Comparison of ENCODE assay signal across 8 mouse cellular contexts in genomic region chr17:80709921-80710838, GRCm38 (mm10). TPM values are rescaled to one million over a fixed set of nuclear protein-coding genes. Genes with fewer than 3 reads are reported as not detected.
DNase-seq lines count a peak whose midpoint lies in the region; ATAC-seq and TF ChIP-seq lines count a peak whose summit lies in the region.

No protein-coding gene starts in this region.

- no peak for TF ChIP-seq CTCF in lung, postnatal 0 days (IDR thresholded peaks at IDR 0.05)

- no peaks in the 10 kb centered on the region for H3K9me3 ChIP-seq in heart, embryonic 15.5 days (replicated peaks)
- no peaks in the 10 kb centered on the region for H3K9me3 ChIP-seq in lung, postnatal 0 days (ENCODE audit: low read length)

- H3K36me3 ChIP-seq in heart, embryonic 15.5 days, result no peaks in the 10 kb centered on the region
- H3K36me3 ChIP-seq in lung, postnatal 0 days (ENCODE audit: insufficient read depth, low read length), result no peaks in the 10 kb centered on the region

- peak; percentile 49 for DNase-seq in layer of hippocampus, adult 11-12 months (ENCODE audit: low spot score)
- DNase-seq in layer of hippocampus, adult 9-10 months (ENCODE audit: low spot score), result no peak
- peak; percentile 67 for DNase-seq in embryo, embryonic 10.5 days (ENCODE audit: low spot score)
- DNase-seq in kidney, postnatal 4 days, result peak; percentile 64 to 74
- no peak for DNase-seq in lung, postnatal 0 days (ENCODE audit: low spot score)
- DNase-seq in right cerebral cortex, postnatal 4 days, result peak; percentile 61
- DNase-seq in spleen, adult 12 weeks (ENCODE audit: low spot score), result no peak

- 25% methylated on average over 24 of the region's 24 CpGs for WGBS in heart, embryonic 15.5 days
- 14% methylated on average over 24 of the region's 24 CpGs for WGBS in lung, postnatal 0 days

- ATAC-seq in heart, embryonic 15.5 days (replicated peaks; ENCODE audit: insufficient number of reproducible peaks, insufficient read depth, low FRiP score, low read depth), result peak; percentile 51
- peak; percentile 29; the same call in 1 of the 2 replicates for ATAC-seq in lung, postnatal 0 days

- H3K4me3 ChIP-seq in heart, embryonic 15.5 days, result peak overlapping the region; percentile 12
- no peak overlapping the region for H3K4me3 ChIP-seq in lung, postnatal 0 days (ENCODE audit: low read depth, low read length)

- peaks cover 65% of the 10 kb centered on the region for H3K4me1 ChIP-seq in heart, embryonic 15.5 days (replicated peaks)
- H3K4me1 ChIP-seq in lung, postnatal 0 days (ENCODE audit: insufficient read depth, low read depth, low read length), result peaks cover 41% of the 10 kb centered on the region

- H3K4me2 ChIP-seq in heart, embryonic 15.5 days, result peak overlapping the region; percentile 45
- peak overlapping the region; percentile 31 for H3K4me2 ChIP-seq in lung, postnatal 0 days (replicated peaks; ENCODE audit: low read depth, low read length)

- H3K27ac ChIP-seq in heart, embryonic 15.5 days, result peak overlapping the region; percentile 53
- peak overlapping the region; percentile 72 for H3K27ac ChIP-seq in lung, postnatal 0 days (ENCODE audit: low read length)

- TF ChIP-seq EP300 in lung, postnatal 0 days (IDR thresholded peaks at IDR 0.05), result no peak

- H3K9ac ChIP-seq in heart, embryonic 15.5 days, result peak overlapping the region; percentile 16; the same call in 1 of the 2 replicates
- 0 out of 2 replicates have a peak overlapping the region, but pooled peaks have one; percentile 6 for H3K9ac ChIP-seq in lung, postnatal 0 days (replicated peaks; ENCODE audit: low read depth)

- no peaks in the 10 kb centered on the region for H3K27me3 ChIP-seq in heart, embryonic 15.5 days
- H3K27me3 ChIP-seq in lung, postnatal 0 days (replicated peaks; ENCODE audit: insufficient read depth, low read length), result no peaks in the 10 kb centered on the region

RNA-seq across cellular contexts. Expression of gene Map4k3, which starts 18.1 kb away (rescaled TPM):
- 17.9 and 19.1 TPM in 2 replicates for polyA plus RNA-seq in heart, embryonic 15.5 days (2015; fragmentation: Nextera tagmentation; extraction: Ambion mirVana)
- polyA plus RNA-seq in lung, postnatal 0 days (2015; fragmentation: Nextera tagmentation; extraction: Ambion mirVana), result 37.5 and 44.2 TPM in 2 replicates

Comparison
In these comparisons a context has a peak if more than half of its experiments do, and no peak if none do; other contexts are left out.
1. DNase-seq: peak in layer of hippocampus, adult 11-12 months (single experiment), embryo, embryonic 10.5 days (single experiment), kidney, postnatal 4 days (2 of 2) and right cerebral cortex, postnatal 4 days (single experiment); none in layer of hippocampus, adult 9-10 months (single experiment), lung, postnatal 0 days (single experiment) and spleen, adult 12 weeks (single experiment).